Mouse (Mus musculus) adrenal gland, postnatal 25 days (tissue): ENCODE results near the gene Col15a1. TPM values are rescaled to one million over a fixed set of nuclear protein-coding genes. Genes with fewer than 3 reads are reported as not detected.

Experiments used
- DNase-seq: peaks from one replicate; pipeline ENCODE4 v3.0.0; 2021; ENCODE audit warnings: mixed read lengths
- total RNA-seq: library from RNA; stranded (reverse); gene quantifications from 2 replicates; pipeline ENCODE4 v1.2.3, GENCODE M21; 2021

Col15a1 gene
- total RNA-seq, 1 experiment from 2014 or later = 36.1 TPM

GRCm38 (mm10) chr4:47309886-47310625, 102.1 kb downstream of the Col15a1 start:
- no peak for DNase-seq

GRCm38 (mm10) chr4:47310812-47311211, 102.9 kb downstream of the Col15a1 start:
- peak; percentile 85 for DNase-seq

GRCm38 (mm10) chr4:47311467-47311866, 103.5 kb downstream of the Col15a1 start:
- no peak for DNase-seq

GRCm38 (mm10) chr4:47311929-47312328, 104.0 kb downstream of the Col15a1 start:
- no peak for DNase-seq

GRCm38 (mm10) chr4:47312676-47313075, 104.7 kb downstream of the Col15a1 start:
- DNase-seq = no peak

GRCm38 (mm10) chr4:47313710-47314410, 105.9 kb downstream of the Col15a1 start:
- no peak for DNase-seq

GRCm38 (mm10) chr4:47315458-47315857, 107.5 kb downstream of the Col15a1 start:
- no peak for DNase-seq

- DNase-seq = no peak
Observed at GRCm38 (mm10) chr4:47316432-47316831, 108.5 kb downstream of the Col15a1 start.

- DNase-seq = no peak
Observed at GRCm38 (mm10) chr4:47319561-47320321, 111.8 kb downstream of the Col15a1 start.

GRCm38 (mm10) chr4:47322315-47322714, 114.4 kb downstream of the Col15a1 start:
- no peak for DNase-seq

GRCm38 (mm10) chr4:47324206-47324605, 116.2 kb downstream of the Col15a1 start:
- DNase-seq = no peak

GRCm38 (mm10) chr4:47327782-47328181, 119.8 kb downstream of the Col15a1 start:
- no peak for DNase-seq

- no peak for DNase-seq
Observed at GRCm38 (mm10) chr4:47329285-47329684, 121.3 kb downstream of the Col15a1 start.

GRCm38 (mm10) chr4:47330378-47331052, 122.6 kb downstream of the Col15a1 start:
- no peak for DNase-seq

- DNase-seq = no peak
Observed at GRCm38 (mm10) chr4:47332812-47333343, 124.9 kb downstream of the Col15a1 start.

- DNase-seq = no peak
Observed at GRCm38 (mm10) chr4:47333541-47333940, 125.6 kb downstream of the Col15a1 start.

GRCm38 (mm10) chr4:47336941-47337600, 129.1 kb downstream of the Col15a1 start:
- DNase-seq = no peak

GRCm38 (mm10) chr4:47342632-47343031, 134.7 kb downstream of the Col15a1 start:
- no peak for DNase-seq

GRCm38 (mm10) chr4:47347022-47347421, 139.1 kb downstream of the Col15a1 start:
- DNase-seq = no peak

- no peak for DNase-seq
Observed at GRCm38 (mm10) chr4:47349759-47350158, 141.8 kb downstream of the Col15a1 start.

- DNase-seq = peak; percentile 31
Observed at GRCm38 (mm10) chr4:47351386-47352049, 143.6 kb downstream of the Col15a1 start.
